Mouse (Mus musculus) bone marrow macrophage, adult 2 months (primary cell): ENCODE data around the gene Kdm1b. TPM values are rescaled to one million over a fixed set of nuclear protein-coding genes. Genes with fewer than 3 reads are reported as not detected.

Source experiments
- H3K27ac ChIP-seq: 2 replicates; pipeline ENCODE4 v1.5.1; 2012; ENCODE audit warnings: low read depth, low read length; ENCODE audit not compliant: insufficient read depth
- H3K4me1 ChIP-seq: 2 replicates; pipeline ENCODE4 v1.6.1; 2012; ENCODE audit warnings: low read length; ENCODE audit not compliant: control insufficient read depth, insufficient read depth
- H3K4me3 ChIP-seq: 2 replicates; pipeline ENCODE4 v1.5.1; 2012; ENCODE audit warnings: mild to moderate bottlenecking, low read length, moderate library complexity; ENCODE audit not compliant: insufficient read depth
- CTCF ChIP-seq: IDR thresholded peaks from 2 replicates; pipeline ENCODE4 v1.5.1; 2012; ENCODE audit warnings: low read depth, mild to moderate bottlenecking, low read length, moderate library complexity
- POLR2A ChIP-seq: IDR thresholded peaks from 2 replicates; pipeline ENCODE4 v1.6.1; 2012; ENCODE audit warnings: mild to moderate bottlenecking, low read depth, low read length, borderline replicate concordance
- polyA plus RNA-seq: library from polyadenylated mRNA; stranded (reverse); fragments of >200 nt; gene quantifications from 2 replicates; pipeline ENCODE4 v1.2.4, GENCODE M21; 2012; ENCODE audit not compliant: missing spikeins, insufficient read depth, insufficient read length

Kdm1b gene
- 11.6 and 13.7 TPM in 2 replicates for polyA plus RNA-seq

DNA sequence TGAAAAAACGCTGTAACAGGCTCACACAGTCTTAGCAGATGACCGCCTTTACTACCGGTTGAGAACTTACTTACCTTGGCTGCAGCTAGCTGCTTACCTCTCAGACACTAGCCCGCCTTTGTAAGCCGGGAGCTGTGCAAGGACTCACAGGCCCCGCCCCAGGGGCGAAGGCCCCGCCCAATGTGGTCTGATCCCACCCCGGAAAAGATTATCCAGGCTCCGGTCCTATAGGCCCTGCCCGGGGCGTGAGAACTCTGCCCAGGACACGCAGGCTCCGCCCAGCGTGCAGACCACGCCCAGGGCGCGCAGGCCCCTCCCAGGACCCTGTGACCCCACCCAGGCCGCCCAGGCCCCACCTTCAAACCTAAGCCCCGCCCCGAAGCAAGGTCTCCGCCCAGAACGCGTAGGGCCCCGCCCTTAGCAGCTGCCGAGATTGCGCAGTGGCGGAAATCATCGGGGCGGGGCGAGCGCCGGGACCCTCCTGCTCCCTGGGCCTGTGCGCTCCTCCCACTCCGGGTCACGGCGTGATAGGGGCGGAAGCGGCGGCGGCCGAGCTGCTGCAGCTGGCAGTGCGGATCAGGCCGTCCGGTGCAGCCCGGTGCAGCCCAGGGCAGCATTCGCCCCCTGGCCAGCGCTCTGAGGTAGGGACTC, at the start of gene Kdm1b:
Kdm1b (plus strand) TSS at position 470 of the 651 bp plus-strand sequence.
- Histone ChIP-seq H3K4me3 (peak within 1 kb of the TSS; percentile 100), H3K27ac (no peak within 1 kb of the TSS), H3K4me1 (peaks cover 12% of the 10 kb centered on the region)
- TF ChIP-seq POLR2A: no peak; the same call in 1 of the 2 replicates
- TF ChIP-seq CTCF: no peak

- Histone ChIP-seq H3K27ac (no peak overlapping the region), H3K4me3 (no peak overlapping the region), H3K4me1 (peaks cover 6% of the 10 kb centered on the region)
- TF ChIP-seq CTCF: no peak
- no peak for TF ChIP-seq POLR2A
Measured at GRCm38 (mm10) chr13:46997355-46997754, 45.9 kb upstream of the Kdm1b start.

- H3K27ac ChIP-seq: no peak overlapping the region
- no peak overlapping the region for H3K4me3 ChIP-seq
- TF ChIP-seq POLR2A (no peak), CTCF (no peak)
- H3K4me1 ChIP-seq: peaks cover 6% of the 10 kb centered on the region
Measured at GRCm38 (mm10) chr13:46999498-46999897, 43.8 kb upstream of the Kdm1b start.

- H3K4me1 ChIP-seq: peaks cover 14% of the 10 kb centered on the region
- no peak for TF ChIP-seq POLR2A
- TF ChIP-seq CTCF: no peak
Measured at GRCm38 (mm10) chr13:47001590-47001989, 41.7 kb upstream of the Kdm1b start.

GRCm38 (mm10) chr13:47013740-47014139, 29.6 kb upstream of the Kdm1b start:
- Histone ChIP-seq H3K27ac (no peak overlapping the region), H3K4me3 (peak overlapping the region; percentile 65; the same call in 1 of the 2 replicates), H3K4me1 (0 out of 2 replicates have a peak, but pooled peaks cover 2% of the 10 kb centered on the region)
- TF ChIP-seq CTCF (no peak), POLR2A (no peak)

More at GRCm38 (mm10) chr13:47001590-47001989, 41.7 kb upstream of the Kdm1b start:
- Histone ChIP-seq H3K27ac (no peak overlapping the region), H3K4me3 (no peak overlapping the region)

DNA sequence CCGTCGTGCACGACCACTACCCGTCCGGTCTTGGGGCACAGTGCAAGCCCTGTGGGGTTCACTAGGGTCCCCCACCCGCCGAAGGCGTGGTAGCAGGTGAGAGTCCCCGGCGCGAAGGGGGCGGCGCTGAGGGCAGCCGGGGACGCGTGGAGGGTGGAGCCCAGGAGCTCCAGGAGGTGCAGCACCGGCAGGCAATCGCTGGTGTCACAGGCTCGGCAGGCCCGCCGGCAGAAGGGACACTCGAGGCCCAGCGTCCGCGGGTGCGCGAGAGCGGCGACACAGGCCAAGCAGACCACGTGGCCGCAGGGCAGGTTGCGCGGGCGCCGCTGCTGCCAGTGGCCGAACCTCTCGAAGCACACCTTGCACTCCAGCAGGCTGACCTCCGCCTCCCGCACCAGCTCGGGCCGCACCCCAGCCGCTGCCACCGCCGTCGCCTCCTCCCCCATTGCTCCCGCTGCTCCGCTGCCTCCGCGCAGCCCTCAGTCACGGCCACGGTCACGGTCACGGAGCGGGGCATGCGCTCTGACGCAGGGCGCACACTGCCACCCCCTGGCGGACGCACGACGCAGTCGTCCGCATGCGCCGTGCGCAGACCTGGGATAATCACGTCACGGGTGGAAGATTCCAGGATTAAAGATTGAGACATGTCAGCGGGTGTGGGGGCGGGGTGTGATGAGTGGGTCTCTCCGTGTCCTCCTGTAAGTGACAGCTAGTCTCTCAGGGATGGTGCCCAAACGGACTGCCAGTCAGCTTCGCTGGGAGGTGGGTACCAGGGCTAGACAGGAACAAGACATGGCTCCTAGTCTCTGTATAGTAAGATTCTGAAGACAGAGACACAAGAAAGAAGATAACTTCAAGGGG, 28.7 kb upstream of the Kdm1b start, which contains the start of gene Nhlrc1:
Nhlrc1 (minus strand) TSS at position 517 of the 861 bp plus-strand sequence.
- H3K27ac ChIP-seq: no peak within 1 kb of the TSS
- no peak for TF ChIP-seq POLR2A
- TF ChIP-seq CTCF: peak; percentile 73
- peak within 1 kb of the TSS; percentile 65 for H3K4me3 ChIP-seq
- 0 out of 2 replicates have a peak, but pooled peaks cover 2% of the 10 kb centered on the region for H3K4me1 ChIP-seq

GRCm38 (mm10) chr13:47015195-47015501, 28.2 kb upstream of the Kdm1b start:
- no peak for TF ChIP-seq CTCF
- no peak for TF ChIP-seq POLR2A
- 0 out of 2 replicates have a peak, but pooled peaks cover 2% of the 10 kb centered on the region for H3K4me1 ChIP-seq
- no peak overlapping the region; the same call in 1 of the 2 replicates for H3K4me3 ChIP-seq
- no peak overlapping the region for H3K27ac ChIP-seq

DNA sequence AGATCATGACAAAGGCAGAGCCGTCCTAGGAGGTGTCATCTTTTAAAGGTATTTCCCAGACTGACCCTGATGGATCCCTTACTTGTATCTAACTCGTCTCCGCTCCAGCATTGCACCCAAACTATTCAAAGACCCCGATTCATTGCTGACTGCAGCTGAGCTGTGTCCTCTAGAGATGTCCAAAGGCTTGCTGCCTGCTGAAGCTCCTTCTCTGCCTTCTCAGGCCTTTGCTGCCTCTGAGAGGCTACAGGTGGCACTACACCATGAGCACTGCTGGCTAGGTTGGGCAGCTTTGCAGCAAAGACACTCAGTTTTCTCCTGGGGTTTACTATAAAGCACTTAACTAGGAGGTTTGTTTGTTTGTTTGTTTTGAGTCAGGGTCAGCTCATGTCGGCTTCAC, 26.0 kb upstream of the Kdm1b start:
- H3K27ac ChIP-seq: no peak overlapping the region
- TF ChIP-seq POLR2A (no peak), CTCF (peak; percentile 67; the same call in 1 of the 2 replicates)
- 0 out of 2 replicates have a peak, but pooled peaks cover 2% of the 10 kb centered on the region for H3K4me1 ChIP-seq
- H3K4me3 ChIP-seq: no peak overlapping the region

- Histone ChIP-seq H3K4me3 (no peak overlapping the region), H3K4me1 (no peaks in the 10 kb centered on the region), H3K27ac (no peak overlapping the region)
- TF ChIP-seq CTCF (no peak), POLR2A (no peak)
Measured at GRCm38 (mm10) chr13:47019774-47020173, 23.5 kb upstream of the Kdm1b start.
